Mouse (Mus musculus) embryonic fibroblast, embryonic 13.5 days (primary cell): ENCODE data around the gene Sept12.

Experiments
- CTCF ChIP-seq: IDR thresholded peaks from 2 replicates; pipeline ENCODE4 v1.5.1; 2011; ENCODE audit warnings: mild to moderate bottlenecking, control low read depth, low read length, moderate library complexity, borderline replicate concordance; ENCODE audit not compliant: insufficient read depth
- POLR2A ChIP-seq: IDR thresholded peaks from 2 replicates; pipeline ENCODE4 v1.6.1; 2011; ENCODE audit warnings: low read depth, mild to moderate bottlenecking, control low read depth, low read length, moderate library complexity

GRCm38 (mm10) chr16:5008076-5008475 lies 10.4 kb upstream of the Sept12 start:
- TF ChIP-seq CTCF, result no peak
- no peak for TF ChIP-seq POLR2A
